Mouse (Mus musculus) monocyte, adult 59 days (primary cell): ENCODE measurements around the gene Acsm4. TPM values are rescaled to one million over a fixed set of nuclear protein-coding genes. Genes with fewer than 3 reads are reported as not detected.

Experiments
- total RNA-seq, 2 experiments: library from RNA; stranded (reverse); gene quantifications; one replicate each; pipeline ENCODE4 v1.2.4; 2023

The Acsm4 gene
- not detected for total RNA-seq

GRCm38 (mm10) chr7:119689726-119690125 is at the start of gene Acsm4:
Gene Acsm4, plus strand, starts transcription at chr7:119690026.

GRCm38 (mm10) chr7:119720253-119720946 is 30.6 kb downstream of the Acsm4 start, which contains the start of gene Thumpd1:
Gene Thumpd1, minus strand, starts transcription at chr7:119720798.

GRCm38 (mm10) chr7:119760527-119760951 is 70.7 kb downstream of the Acsm4 start, which contains the start of gene Acsm3:
Gene Acsm3, plus strand, starts transcription at chr7:119760923.

Other genes with a start within 250 kb of the Acsm4 start
- 1 to 10 TPM; 4.1 to 5.2 TPM for gene Gp2, start 230.7 kb upstream of the Acsm4 start, total RNA-seq
- not detected for gene Umod, start 210.7 kb upstream of the Acsm4 start, total RNA-seq
- not detected for gene Acsm5, start 170.6 kb upstream of the Acsm4 start, total RNA-seq
- gene Pdilt, start 166.5 kb upstream of the Acsm4 start, total RNA-seq = not detected
- not detected for gene Acsm2, start 135.7 kb upstream of the Acsm4 start, total RNA-seq
- gene Acsm1, start 83.0 kb upstream of the Acsm4 start, total RNA-seq = not detected
- gene Thumpd1, start 30.8 kb downstream of the Acsm4 start, total RNA-seq = 10 to 100 TPM; 19.8 to 22.5 TPM
- gene Acsm3, start 70.9 kb downstream of the Acsm4 start, total RNA-seq = not detected
- gene Rexo5, start 104.0 kb downstream of the Acsm4 start, total RNA-seq = 1 to 10 TPM; 6.1 to 6.4 TPM
- 1 to 10 TPM; 1.3 to 1.7 TPM for gene Eri2, start 104.0 kb downstream of the Acsm4 start, total RNA-seq
- gene Lyrm1, start 205.8 kb downstream of the Acsm4 start, total RNA-seq = 1 to 10 TPM; 4.1 to 6.4 TPM
- gene Dcun1d3, start 206.3 kb downstream of the Acsm4 start, total RNA-seq = 10 to 100 TPM; 14.9 to 22.4 TPM